Mouse (Mus musculus) lung, postnatal 0 days (tissue): Measurements from ENCODE around the gene Tmed10. TPM values are rescaled to one million over a fixed set of nuclear protein-coding genes. Genes with fewer than 3 reads are reported as not detected.

ENCODE experiments used
- ATAC-seq: fragments of 200-750 bp; cut with Nextera tagmentation; 2 replicates; pipeline ENCODE4 v1.8.0; 2017; ENCODE audit warnings: moderate library complexity
- DNase-seq: peaks from one replicate; pipeline ENCODE4 v3.0.0-alpha.2; 2016; ENCODE audit warnings: low spot score
- H3K27ac ChIP-seq: fragments of 300-500 bp; sonication (generic); 2 replicates; pipeline ENCODE4 v1.5.1; 2014; ENCODE audit warnings: antibody characterized with exemption, mild to moderate bottlenecking, low read length, mixed read lengths
- H3K27me3 ChIP-seq: fragments of 300-500 bp; sonication (generic); replicated peaks from 2 replicates; pipeline ENCODE4 v1.6.1; 2014; ENCODE audit warnings: low read length, mixed read lengths; ENCODE audit not compliant: insufficient read depth
- H3K36me3 ChIP-seq: fragments of 300-500 bp; sonication (generic); 2 replicates; pipeline ENCODE4 v1.6.1; 2014; ENCODE audit warnings: low read length, mixed read lengths; ENCODE audit not compliant: insufficient read depth
- H3K4me1 ChIP-seq: fragments of 300-500 bp; sonication (generic); 2 replicates; pipeline ENCODE4 v1.6.1; 2014; ENCODE audit warnings: antibody characterized with exemption, low read depth, low read length, mixed read lengths; ENCODE audit not compliant: insufficient read depth
- H3K4me2 ChIP-seq: fragments of 300-500 bp; sonication (generic); replicated peaks from 2 replicates; pipeline ENCODE4 v1.6.1; 2014; ENCODE audit warnings: low read depth, mild to moderate bottlenecking, low read length, moderate library complexity, mixed read lengths
- H3K4me3 ChIP-seq: fragments of 300-500 bp; sonication (generic); 2 replicates; pipeline ENCODE4 v1.5.1; 2014; ENCODE audit warnings: low read depth, low read length
- H3K9ac ChIP-seq: fragments of 300-500 bp; sonication (generic); replicated peaks from 2 replicates; pipeline ENCODE4 v1.6.1; 2014; ENCODE audit warnings: low read depth, mild to moderate bottlenecking
- H3K9me3 ChIP-seq: fragments of 300-500 bp; sonication (generic); 2 replicates; pipeline ENCODE4 v1.6.1; 2016; ENCODE audit warnings: low read length, mixed read lengths
- CTCF ChIP-seq: IDR thresholded peaks from 2 replicates; pipeline ENCODE4 v1.5.1; 2016; ENCODE audit warnings: antibody characterized with exemption, mild to moderate bottlenecking
- EP300 ChIP-seq: IDR thresholded peaks from 2 replicates; pipeline ENCODE4 v1.6.1; 2016; ENCODE audit warnings: antibody characterized with exemption, mild to moderate bottlenecking, control low read depth
- WGBS: fragments of 180-500 bp; shearing (Covaris S2); extraction: QIAGEN DNeasy Blood & Tissue Kit; methylation state at CpG from one replicate; pipeline ENCODE4 v1.1.7; 2014; 5-methylcytosine and 5-hydroxymethylcytosine counted together
- polyA plus RNA-seq: library from polyadenylated mRNA; unstranded; fragments of >200 nt; fragmentation: Nextera tagmentation; extraction: Ambion mirVana; gene quantifications from 2 replicates; pipeline ENCODE4 v1.2.1, GENCODE M21; 2015

The Tmed10 gene
- polyA plus RNA-seq, 1 experiment from 2014 or later, result 354 TPM

DNA sequence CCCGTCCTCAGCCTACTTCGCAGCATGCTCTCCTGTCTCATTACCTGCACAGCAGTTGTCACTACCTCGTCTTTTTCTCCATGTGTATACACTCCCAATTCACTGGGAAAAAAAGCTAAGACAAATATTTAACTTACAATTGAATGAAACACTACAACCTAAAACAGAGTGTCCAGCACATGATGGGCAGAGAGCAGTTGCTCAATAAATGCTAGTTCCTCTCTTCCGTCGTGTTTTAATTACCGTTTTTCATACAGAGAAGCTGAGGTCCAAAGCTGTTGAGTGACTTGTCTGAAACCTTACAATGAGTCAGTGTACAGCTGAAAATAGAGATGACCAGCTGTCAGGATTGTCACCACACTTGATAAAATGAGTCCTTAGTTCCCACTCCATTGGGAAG, 6.9 kb upstream of the Tmed10 start:
- Histone ChIP-seq H3K9me3 (no peaks in the 10 kb centered on the region), H3K27ac (peak overlapping the region; percentile 49; the same call in 1 of the 2 replicates), H3K9ac (no peak overlapping the region), H3K4me2 (no peak overlapping the region), H3K27me3 (no peaks in the 10 kb centered on the region), H3K4me1 (peaks cover 9% of the 10 kb centered on the region; the same call in 1 of the 2 replicates), H3K4me3 (no peak overlapping the region), H3K36me3 (no peaks in the 10 kb centered on the region)
- no peak for TF ChIP-seq CTCF
- peak; percentile 81 for TF ChIP-seq EP300
- 62% methylated on average over 6 of the region's 6 CpGs for WGBS
- ATAC-seq (peak; percentile 51), DNase-seq (peak; percentile 68)

GRCm38 (mm10) chr12:85380942-85381341, 6.3 kb upstream of the Tmed10 start:
- Histone ChIP-seq H3K9ac (no peak overlapping the region), H3K9me3 (no peaks in the 10 kb centered on the region), H3K27ac (peak overlapping the region; percentile 49; the same call in 1 of the 2 replicates), H3K4me2 (no peak overlapping the region), H3K4me1 (peaks cover 9% of the 10 kb centered on the region; the same call in 1 of the 2 replicates), H3K36me3 (no peaks in the 10 kb centered on the region), H3K4me3 (no peak overlapping the region), H3K27me3 (no peaks in the 10 kb centered on the region)
- no peak for TF ChIP-seq EP300
- peak; percentile 59 for TF ChIP-seq CTCF
- DNase-seq (peak; percentile 50), ATAC-seq (0 out of 2 replicates have a peak, but pooled peaks have one; percentile 38)
- WGBS, result 82% methylated on average over 7 of the region's 7 CpGs

GRCm38 (mm10) chr12:85380308-85380707, 5.7 kb upstream of the Tmed10 start:
- peak overlapping the region; percentile 58 for H3K27ac ChIP-seq
- WGBS, result 41% methylated on average over 1 of the region's 1 CpGs
- no peaks in the 10 kb centered on the region for H3K9me3 ChIP-seq
- TF ChIP-seq CTCF (no peak), EP300 (no peak)
- H3K4me3 ChIP-seq, result no peak overlapping the region
- 0 out of 2 replicates have a peak, but pooled peaks have one; percentile 16 for ATAC-seq
- no peak overlapping the region for H3K9ac ChIP-seq
- H3K4me1 ChIP-seq, result peaks cover 9% of the 10 kb centered on the region; the same call in 1 of the 2 replicates
- no peaks in the 10 kb centered on the region for H3K27me3 ChIP-seq
- no peaks in the 10 kb centered on the region for H3K36me3 ChIP-seq
- peak; percentile 57 for DNase-seq
- no peak overlapping the region for H3K4me2 ChIP-seq

DNA sequence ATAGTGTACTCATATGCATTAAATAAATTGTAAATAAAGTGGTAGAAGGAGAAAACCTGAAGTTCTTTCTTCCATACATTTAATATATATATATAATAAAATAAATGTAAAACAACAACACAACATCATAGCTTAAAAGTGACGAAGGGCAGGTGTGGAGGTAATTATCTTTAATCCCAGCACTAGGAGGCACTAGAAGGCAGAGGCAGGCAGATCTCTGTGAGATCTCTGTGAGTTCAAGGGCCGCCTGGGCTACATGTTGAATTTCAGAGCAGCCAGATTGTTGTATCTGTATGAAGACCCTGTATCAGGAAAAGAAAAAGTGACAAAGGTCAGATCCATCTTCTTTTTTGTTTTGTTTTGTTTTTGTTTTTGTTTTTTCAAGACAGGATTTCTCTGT, 3.6 kb upstream of the Tmed10 start:
- peaks cover 9% of the 10 kb centered on the region; the same call in 1 of the 2 replicates for H3K4me1 ChIP-seq
- no peaks in the 10 kb centered on the region for H3K27me3 ChIP-seq
- DNase-seq (no peak), ATAC-seq (no peak)
- H3K9ac ChIP-seq, result no peak overlapping the region
- H3K9me3 ChIP-seq, result no peaks in the 10 kb centered on the region
- H3K36me3 ChIP-seq, result no peaks in the 10 kb centered on the region
- no peak for TF ChIP-seq CTCF
- TF ChIP-seq EP300, result no peak
- H3K4me3 ChIP-seq, result no peak overlapping the region
- WGBS, result 95% methylated on average over 2 of the region's 2 CpGs
- no peak overlapping the region for H3K4me2 ChIP-seq
- no peak overlapping the region for H3K27ac ChIP-seq

GRCm38 (mm10) chr12:85373591-85374560, 771 bp downstream of the Tmed10 start:
- H3K27me3 ChIP-seq, result no peaks in the 10 kb centered on the region

GRCm38 (mm10) chr12:85372068-85372665, 2.5 kb downstream of the Tmed10 start:
- DNase-seq, result peak; percentile 33
- Histone ChIP-seq H3K4me3 (no peak overlapping the region), H3K27ac (peak overlapping the region; percentile 33), H3K4me1 (peaks cover 9% of the 10 kb centered on the region; the same call in 1 of the 2 replicates), H3K27me3 (no peaks in the 10 kb centered on the region), H3K9me3 (no peaks in the 10 kb centered on the region), H3K4me2 (0 out of 2 replicates have a peak overlapping the region, but pooled peaks have one; percentile 11), H3K9ac (no peak overlapping the region), H3K36me3 (no peaks in the 10 kb centered on the region)
- no peak for TF ChIP-seq EP300
- no peak for TF ChIP-seq CTCF
- WGBS, result 59% methylated on average over 8 of the region's 8 CpGs
- ATAC-seq, result no peak

More at GRCm38 (mm10) chr12:85373591-85374560, 771 bp downstream of the Tmed10 start:
- DNase-seq (peak; percentile 82), ATAC-seq (peak; percentile 78)
- TF ChIP-seq EP300, result no peak
- TF ChIP-seq CTCF, result no peak
- peak overlapping the region; percentile 80 for H3K9ac ChIP-seq
- peaks cover 9% of the 10 kb centered on the region; the same call in 1 of the 2 replicates for H3K4me1 ChIP-seq
- WGBS, result under 1% methylated on average over 26 of the region's 53 CpGs
- no peaks in the 10 kb centered on the region for H3K36me3 ChIP-seq
- H3K4me2 ChIP-seq, result peak overlapping the region; percentile 72
- peak overlapping the region; percentile 71 for H3K4me3 ChIP-seq
- peak overlapping the region; percentile 91 for H3K27ac ChIP-seq
- H3K9me3 ChIP-seq, result no peaks in the 10 kb centered on the region
